Mouse (Mus musculus) megakaryocyte progenitor cell, adult 5-6 weeks (primary cell): ENCODE data around the gene Mllt3. TPM values are rescaled to one million over a fixed set of nuclear protein-coding genes. Genes with fewer than 3 reads are reported as not detected.

Experiments used
- ATAC-seq: replicated peaks from 2 replicates; pipeline ENCODE4 v1.8.0; 2016; ENCODE audit warnings: mild to moderate bottlenecking, moderate TSS enrichment, inconsistent platforms; ENCODE audit not compliant: poor library complexity
- total RNA-seq, 2 experiments: library from RNA; stranded (forward) in 1 of 2; stranded (reverse) in 1 of 2; fragments of 157-497, 149-512 nt in 1 of 2; fragments of 200-1000 nt in 1 of 2; gene quantifications; 2 replicates each; pipeline versions ENCODE4 v1.2.3 to v1.2.4; 2015 to 2017

The Mllt3 gene
- total RNA-seq, 2 experiments from 2014 or later, result 16.1 to 17.6 TPM

DNA sequence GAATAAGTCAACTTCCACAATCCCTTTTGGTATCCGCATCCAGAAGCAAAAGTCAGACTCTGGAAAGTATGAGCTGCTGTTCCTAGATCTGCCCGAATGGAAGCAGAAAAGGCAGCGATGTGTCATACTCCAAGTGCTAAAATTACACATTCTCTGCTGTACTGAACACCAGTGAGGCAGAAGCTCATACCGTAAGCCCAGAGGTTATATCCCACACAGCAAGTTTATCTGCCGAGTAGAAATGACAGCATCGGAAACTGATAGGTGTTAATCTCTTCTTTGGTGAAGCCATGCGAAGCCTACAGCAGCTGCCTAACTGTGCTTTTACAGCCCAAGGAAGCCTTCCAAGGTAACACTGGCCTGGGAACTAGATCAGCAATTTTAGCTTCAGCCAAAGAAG is 17.9 kb downstream of the Mllt3 start:
- peak; percentile 67 for ATAC-seq

DNA sequence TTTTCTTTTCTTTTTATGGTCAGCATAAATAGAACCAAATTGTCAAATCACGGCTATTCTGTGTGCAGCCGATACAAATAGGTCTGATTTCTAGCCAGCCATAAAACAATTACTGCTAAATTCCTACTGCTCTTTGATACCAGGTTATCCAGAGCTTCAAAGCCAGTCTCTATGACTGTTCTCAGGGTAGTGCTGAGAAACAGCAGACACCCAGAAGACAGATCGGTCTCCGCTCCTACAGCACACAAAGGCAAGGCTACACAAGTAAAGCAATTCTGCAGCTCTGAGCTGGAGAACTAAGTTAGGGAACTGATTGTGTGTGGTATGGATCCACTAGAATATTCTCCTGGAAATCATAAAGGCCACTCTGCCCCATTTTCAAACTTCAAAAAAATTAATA is 20.4 kb downstream of the Mllt3 start:
- ATAC-seq, result no peak

DNA sequence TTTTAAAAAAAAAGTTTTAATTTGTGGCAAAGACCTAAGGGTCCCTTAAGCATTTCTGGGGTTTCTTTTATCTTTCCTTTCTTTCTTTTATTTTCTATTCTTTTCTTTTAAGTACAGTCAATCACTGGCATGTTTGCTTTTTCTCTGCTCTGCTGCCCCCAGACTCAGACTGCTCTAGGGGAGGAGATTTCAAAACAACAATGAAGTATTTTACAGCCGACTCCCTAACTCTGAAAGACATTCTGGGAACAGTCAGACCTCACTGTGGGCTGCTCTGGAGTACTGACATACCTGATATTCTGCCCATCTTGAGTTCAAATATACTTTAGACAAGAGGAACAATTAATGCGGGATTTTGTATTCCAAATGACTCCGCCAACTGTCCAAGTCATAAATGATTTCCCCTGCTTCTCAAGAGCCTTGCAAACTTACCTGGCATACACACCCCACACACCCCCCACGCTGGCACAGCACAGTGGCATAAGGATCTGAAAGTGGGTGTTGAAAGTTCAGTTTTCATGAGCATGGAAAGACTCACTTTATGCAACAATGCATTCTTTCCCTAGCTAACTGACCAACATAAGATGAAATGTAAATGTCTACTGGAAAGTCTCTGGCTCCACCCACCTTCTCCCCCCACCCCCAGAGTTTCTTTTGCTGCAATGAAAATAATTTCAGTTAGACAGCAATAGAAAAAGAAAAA is 21.1 kb downstream of the Mllt3 start:
- no peak for ATAC-seq

DNA sequence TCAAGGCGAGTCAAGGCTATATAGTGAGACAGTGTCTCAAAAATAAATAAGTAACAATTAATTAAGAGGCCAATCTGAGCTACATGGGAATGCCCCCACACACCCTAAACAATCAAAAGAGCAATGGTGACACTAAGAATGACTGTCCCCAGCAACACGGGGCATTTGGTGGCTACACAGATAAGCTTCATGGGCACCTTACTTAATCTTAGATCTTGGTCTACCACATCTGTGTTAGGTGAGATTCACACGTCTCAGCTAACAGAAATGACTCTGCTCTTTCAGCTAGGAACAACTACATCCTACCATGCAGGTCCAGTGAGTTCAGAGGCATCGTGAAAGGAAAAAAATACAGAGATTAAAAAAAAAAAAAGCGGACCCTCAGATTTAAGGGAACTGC is 22.7 kb downstream of the Mllt3 start:
- no peak for ATAC-seq

DNA sequence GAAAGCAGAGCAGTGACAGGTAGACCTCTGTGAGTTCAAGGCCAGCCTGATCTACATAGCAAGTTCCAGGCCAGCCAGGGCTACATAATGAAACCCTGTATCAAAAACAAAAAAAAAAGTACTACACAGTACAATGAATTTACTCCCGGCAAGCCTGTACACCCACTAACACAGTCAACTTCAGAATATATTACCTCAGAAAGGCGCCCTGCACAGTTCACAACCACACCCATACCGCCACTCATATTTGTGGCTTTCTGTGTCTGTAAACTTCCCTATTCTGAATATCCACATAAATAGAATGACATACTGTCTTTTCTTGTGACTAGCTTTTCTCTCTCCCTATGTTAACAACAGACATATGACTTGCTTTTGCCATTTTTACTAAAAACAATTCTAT is 27.4 kb downstream of the Mllt3 start:
- peak; percentile 85 for ATAC-seq

DNA sequence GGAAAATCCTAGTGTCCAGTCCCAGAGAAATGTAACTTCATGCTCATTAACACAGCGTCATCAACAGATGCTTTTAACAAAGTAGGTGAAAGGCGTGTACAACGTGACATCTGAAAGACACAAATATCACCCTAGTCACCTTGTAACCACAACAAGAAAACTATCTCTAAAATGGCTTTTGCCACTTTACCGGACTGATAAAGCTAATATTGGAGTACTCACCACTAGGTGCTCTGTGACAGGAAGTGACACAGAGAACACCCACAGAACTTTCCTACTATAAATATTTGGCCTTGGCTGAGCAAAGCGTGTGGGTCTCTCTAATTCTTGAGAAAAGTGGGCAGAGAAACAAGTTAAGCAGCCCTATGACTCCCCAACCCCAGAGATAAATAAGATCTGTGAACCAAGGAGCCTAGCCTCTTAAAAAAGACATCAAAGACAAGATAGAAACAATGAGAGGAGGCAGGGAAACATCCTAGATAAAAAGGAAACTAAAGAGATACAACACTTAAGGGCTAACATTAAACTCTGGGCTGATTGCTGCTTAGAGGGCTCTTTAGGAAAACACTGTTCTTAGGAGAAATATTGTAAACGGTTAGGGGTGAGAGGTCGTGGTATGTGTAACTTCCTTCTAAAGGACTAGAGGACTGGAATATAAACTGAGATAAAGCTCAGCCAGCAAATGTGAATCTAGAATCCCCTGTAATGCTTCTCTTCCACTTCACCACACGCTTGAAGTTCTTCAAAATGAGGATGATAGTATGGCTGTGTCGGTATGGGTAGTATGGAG is 29.8 kb downstream of the Mllt3 start:
- ATAC-seq, result peak; percentile 83

DNA sequence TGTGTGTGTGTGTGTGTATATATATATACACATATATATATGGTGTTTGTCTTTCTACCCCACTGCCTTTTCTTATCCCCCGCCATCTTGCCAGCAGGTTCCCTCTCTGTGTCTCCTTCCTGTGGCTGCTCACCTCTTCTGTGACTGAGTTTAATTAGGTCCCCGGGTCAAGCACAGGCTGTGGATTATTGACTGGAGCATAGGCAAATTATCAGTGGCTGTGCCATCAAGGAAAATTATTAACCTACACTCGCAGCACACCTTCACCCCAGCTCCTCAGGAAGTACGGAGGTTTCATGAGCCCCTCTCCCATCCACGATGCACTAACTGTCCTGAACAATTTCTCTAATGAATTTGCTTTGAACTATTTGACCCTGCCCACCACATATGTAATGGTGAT is 41.5 kb downstream of the Mllt3 start:
- no peak for ATAC-seq

DNA sequence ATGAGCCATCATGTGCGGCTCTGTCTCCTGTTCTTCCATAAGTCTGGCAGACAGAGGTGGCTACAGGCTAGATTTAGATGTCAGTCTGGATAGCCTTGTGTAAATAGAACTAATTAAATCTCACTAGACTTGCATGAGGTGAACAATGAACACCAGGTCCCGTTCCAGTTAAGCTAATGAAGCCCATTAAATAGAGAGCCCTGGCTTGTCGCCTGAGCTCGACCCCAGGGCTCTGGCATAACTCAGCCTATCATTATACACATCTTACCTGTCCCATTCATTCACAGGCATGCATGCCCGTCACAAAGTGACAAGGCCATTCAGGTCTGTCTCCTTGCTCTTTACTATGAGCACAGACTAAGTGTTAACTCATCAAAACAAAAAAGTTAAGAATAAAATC is 42.2 kb downstream of the Mllt3 start:
- no peak for ATAC-seq

DNA sequence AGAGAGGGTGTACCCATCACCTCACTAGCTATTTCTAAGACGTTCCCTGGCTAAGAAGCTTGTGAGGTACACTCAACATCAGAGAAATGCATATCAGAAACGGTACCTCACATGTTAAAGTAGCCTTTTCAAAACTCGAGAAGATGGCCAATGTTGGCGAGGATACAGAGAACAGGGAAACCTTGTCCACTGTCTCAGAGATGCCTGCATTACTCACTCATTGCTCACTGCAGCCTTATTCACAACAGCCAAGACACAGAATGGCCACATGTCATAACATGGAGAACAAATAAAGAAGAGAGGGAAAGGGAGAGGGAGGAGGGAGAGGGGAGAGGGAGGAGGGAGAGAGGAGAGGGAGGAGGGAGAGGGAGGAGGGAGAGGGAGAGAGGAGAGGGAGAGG is 47.9 kb downstream of the Mllt3 start:
- no peak for ATAC-seq

DNA sequence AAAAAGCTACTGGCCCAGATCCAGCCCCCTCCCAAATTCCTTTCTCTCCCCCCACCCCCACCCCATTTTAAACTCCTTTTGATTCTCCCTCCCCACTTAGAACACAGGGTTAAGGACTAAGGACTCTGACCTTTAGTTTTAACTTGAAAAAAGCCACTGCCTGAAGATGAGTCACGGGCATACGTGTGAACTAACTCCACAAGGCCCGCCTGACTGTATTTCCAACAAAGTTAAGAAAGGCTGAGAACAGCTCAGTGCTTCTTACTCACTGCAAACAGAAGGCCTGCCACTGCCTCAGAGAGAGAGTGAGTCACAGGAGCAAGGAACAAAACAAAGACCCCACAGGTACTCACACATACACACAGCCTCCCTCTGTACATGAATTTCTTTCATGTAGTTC is 48.6 kb downstream of the Mllt3 start:
- no peak for ATAC-seq

DNA sequence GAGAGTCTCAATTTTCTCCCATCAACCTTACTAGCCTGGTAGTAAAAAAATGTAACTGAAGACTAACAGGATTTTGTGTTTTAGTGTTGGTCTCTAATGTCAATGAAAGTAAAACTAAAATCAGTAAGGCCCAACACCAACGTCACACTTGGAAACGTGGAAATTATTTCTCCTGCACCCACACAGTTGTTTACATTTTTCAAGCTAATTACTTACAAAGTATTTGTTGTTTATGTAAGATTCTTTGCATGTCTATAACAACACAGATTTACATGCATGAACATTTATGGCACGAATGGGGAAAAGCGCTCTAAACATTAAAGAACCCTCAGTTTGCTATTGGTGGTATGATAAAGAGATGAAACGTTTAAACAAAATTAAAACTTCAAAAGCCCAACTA is 49.1 kb downstream of the Mllt3 start:
- ATAC-seq, result no peak

DNA sequence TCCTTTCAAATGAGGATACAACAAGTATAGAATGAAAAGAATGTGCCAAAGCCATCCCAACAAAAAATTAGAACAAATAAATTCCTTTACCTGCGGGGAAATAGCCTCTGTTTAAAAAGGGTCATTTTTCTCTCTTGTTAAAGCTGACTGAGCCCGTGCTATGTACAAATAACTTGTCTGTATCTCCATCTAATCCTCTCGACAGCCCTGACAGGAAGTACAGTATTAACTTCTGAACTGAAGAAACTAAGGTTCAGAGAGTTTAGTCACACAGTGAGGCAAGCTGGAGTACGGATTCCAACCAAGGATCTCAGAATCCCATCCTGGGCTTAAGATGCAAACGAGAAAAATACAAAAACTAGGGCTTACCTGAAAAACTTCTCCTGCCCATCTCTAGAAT is 50.6 kb downstream of the Mllt3 start:
- ATAC-seq, result no peak

DNA sequence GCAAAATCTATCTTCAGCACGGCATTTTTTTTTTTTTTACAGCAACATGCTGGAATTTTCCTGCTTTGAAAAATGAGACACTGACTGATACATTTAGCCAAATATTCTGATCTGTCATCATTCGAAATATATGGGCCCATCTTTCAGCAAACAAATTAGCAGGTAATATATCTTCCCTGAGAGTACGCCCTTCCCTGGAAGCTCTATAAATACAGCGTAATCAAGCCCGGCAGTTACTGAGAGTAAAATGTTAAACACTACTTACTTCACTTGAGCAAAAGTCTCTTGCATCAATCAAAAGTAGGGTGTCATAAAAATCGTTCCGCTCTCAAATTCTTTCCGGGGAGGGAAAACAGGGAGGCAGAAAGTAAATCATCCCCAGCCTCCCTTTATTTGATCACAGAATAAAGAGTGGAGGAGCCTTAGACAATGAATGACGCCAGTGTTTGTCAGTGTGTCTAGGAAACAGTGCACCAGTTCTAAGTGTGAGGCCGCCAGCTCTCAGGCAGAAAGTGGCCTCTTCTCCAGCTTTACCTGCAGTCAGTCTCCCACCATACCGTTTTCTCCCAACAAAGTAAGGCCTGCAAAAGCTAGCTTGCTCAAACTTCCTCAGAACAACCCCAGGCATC is 55.2 kb downstream of the Mllt3 start:
- no peak for ATAC-seq

DNA sequence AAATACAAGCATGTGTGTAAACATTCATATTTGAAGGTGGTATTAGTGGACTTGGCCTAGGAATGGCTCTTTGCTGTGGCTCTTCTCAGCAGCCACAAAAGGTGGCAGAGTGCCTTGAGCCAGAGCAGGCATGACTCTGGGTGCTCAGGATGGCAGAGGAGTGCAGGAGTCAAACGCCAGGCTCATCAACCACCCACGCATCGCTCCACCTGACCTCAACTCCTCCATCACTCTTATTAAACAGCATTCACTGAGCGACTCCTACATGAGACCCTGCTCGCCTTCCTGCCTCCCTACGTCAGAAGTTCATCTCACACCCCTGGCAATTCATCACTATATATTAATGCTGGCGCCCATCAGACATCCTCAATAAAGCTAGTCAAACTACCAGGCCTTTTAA is 67.3 kb downstream of the Mllt3 start:
- ATAC-seq, result no peak

DNA sequence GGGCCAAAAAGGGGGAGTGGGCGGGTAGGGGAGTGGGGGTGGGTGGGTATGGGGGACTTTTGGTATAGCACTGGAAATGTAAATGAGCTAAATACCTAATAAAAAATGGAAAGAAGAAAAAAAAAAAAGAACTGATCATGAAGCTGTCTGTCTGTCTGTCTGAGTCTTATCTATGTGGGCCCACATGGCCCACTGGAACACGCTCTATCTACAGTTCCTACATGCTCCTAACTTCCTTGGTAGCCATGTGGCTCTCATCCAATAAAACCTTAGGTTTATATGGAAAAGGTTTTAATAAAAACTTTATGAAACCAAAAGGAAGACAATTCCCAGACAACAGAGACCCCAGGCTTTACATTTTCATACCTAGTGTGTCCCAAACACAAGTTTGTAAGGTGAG is 68.3 kb downstream of the Mllt3 start:
- ATAC-seq, result peak; percentile 70

DNA sequence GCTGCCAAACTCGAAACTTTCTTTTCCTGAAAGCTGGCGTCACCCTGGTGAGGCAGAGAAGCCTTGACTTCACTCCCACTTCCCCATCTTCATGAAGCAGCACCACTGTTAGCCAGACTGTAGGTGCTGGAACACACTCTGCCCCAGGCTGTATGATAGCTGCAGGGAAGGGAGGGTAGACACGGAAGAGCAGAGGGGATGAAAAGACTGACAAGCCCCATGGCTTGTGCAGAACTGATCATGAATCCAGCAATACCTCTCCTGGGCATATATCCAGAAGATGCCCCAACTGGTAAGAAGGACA is 69.4 kb downstream of the Mllt3 start:
- no peak for ATAC-seq

DNA sequence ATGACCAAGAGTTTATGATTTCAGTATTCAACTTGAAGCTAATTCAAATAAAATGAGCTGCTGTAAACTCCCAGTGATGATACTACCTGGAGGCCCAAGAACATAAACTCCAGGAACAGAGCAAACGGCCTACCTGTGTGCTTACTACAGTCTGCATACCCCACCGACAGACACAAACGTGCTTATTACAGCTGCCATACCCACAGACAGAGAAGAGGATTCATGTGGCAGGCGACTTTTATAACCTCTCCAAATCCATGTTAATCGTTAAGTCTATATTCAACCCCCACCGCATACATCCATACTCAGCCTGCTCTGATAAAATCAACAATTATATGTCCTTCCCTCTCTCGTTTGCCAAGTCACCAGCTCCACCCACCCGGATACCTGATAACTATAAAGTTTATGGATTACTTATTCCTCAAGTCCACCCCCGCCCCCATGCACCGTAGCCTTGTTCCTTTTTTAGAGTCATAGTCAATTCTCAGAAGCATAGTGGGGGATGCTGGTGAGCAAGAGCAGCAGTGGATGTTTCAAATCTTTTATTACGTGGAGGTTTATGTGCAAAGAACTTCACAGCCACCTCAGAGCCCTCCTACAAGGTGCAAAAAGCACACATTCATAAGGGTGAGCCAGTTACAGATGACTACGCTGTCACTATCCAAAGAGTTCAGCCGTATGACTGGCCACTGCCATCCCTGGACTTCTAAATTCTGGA is 70.0 kb downstream of the Mllt3 start:
- no peak for ATAC-seq

DNA sequence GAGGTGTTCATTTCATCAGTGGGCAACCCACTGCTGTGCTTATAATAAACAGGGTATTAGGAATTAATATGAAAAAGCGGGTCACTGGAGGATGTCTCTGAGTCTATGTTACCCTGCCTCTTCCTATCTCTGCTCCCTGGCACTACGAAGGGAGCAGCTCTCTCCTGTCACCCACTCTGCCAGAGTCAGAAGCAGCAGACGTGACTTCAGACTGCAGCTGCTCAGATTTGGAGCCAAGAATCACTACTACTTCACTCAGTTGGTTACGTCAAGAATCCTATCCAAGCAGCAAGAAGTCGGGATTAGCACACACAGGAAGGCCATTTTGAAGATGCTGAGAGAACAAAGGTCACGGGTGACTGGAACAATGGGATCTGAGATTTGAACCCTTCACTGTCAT is 71.3 kb downstream of the Mllt3 start:
- no peak for ATAC-seq

DNA sequence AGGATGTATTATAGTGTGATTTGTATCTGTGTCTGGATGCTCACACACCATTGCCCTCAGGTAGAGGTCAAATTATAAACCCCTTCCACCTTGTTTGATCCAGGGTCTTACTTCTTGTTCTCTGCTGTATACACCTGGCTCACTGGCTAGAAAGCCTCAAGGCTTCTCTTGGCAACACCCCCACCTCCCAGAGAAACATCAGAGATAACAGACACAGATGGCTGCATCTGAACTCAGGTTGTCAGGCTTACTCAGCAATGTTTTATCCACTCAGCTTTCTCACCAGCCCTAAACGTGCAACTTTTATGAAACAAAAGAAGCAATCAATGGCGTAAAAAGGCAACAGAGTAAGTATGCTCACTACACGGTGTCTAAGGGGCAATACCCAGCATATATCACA is 75.3 kb downstream of the Mllt3 start:
- ATAC-seq, result 0 out of 2 replicates have a peak, but pooled peaks have one; percentile 19

DNA sequence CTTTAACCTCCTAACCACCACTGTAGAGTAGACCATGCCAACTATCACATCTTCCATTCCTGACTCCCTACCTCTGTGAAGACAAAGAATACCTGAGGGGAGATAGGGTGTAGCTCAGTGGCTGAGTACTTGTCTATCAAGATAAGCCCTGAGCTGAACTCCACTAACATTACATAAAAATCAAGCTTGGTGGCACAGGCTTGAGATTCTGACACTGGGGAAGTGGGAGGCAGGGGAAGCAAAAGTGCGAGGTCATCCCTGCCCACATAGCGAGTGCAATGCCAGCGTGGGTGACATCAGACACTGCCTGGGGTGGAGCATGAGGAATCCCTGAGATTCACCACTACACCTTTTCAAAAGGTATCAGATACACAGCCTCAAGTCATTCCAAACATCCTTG is 76.0 kb downstream of the Mllt3 start:
- peak; percentile 58 for ATAC-seq

DNA sequence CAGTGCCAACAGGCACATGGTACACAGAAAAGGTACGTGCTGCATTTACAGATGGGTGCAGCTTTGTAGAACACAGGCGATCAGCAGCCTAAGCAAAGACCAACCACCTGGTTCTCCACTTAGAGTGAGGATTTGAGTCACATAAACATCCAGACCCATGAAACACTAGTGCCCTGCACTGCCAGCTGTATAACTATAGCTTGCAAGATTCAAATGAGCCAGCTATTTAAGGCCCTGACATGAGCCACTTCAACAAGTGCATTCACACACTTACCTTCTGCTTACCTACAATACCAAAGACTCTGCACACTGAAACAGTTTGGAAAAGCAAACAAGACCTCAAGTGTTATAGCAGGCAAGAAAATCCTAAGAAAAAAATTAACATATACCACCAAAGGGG is 78.0 kb downstream of the Mllt3 start:
- ATAC-seq, result no peak
